Mouse (Mus musculus) bone marrow, adult 2 months (tissue): ENCODE measurements at regions not wholly inside any gene's neighbourhood (a gene's known extent, or its start where the extent isn't known, plus 50 kb on each side); places are given as distances from the start of the nearest gene placed in this dataset.

Source experiments
- CTCF ChIP-seq: fragments of 200-500 bp; IDR thresholded peaks from 2 replicates; pipeline ENCODE4 v1.5.1; 2011; ENCODE audit warnings: low read length, control low read depth; ENCODE audit not compliant: control insufficient read depth, insufficient read depth
- POLR2A ChIP-seq: fragments of 200-500 bp; IDR thresholded peaks from 2 replicates; pipeline ENCODE4 v1.6.1; 2011; ENCODE audit warnings: low read depth, mild to moderate bottlenecking, control low read depth, low read length, borderline replicate concordance; ENCODE audit not compliant: control insufficient read depth

DNA sequence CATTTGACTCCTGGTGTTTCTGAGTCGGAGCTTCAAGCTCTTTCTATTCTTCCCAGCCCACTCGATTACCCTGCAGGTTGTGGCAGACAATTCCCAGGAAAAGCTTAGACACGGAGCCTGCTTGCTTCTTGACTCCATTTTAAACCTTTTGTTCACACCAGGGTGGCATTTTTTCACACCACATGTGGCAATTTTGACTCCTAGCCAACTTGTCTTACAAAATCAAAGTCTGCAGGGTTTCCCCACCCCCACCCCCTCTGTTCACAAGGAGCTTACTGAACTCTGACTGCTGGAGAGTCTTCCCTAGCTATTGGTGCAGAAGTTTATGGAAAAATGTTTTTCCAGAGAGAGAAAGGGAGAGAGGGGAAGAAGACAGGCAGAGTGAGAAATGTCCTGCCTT lies 184.1 kb downstream of the Gm11146 start:
- TF ChIP-seq CTCF (no peak), POLR2A (no peak)
